Comparison of ENCODE assay signal across 8 mouse cellular contexts in the genomic region with DNA sequence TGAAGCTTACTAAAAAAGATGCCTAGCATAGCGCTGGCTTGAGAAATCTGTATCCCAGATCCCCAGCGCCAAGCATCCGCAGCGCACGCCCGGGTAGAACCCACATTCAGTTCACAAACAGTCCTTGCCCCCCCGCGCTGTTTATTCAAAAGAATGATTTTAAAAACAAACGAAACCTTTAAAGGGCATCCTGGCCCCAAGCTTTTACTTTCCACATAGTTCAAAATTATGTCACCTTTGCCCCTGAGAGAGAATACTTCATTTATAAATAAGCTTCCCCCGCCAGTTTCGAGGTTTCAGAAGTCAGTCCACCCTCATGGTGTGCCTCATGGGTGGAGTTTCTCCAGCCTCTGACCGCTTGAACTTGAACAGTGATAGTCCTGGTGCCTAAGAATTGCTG. TPM values are rescaled to one million over a fixed set of nuclear protein-coding genes. Genes with fewer than 3 reads are reported as not detected.
A peak's percentile ranks its signal among the peaks of the same experiment; 100 is the strongest.
DNase-seq lines count a peak whose midpoint lies in the region; ATAC-seq and TF ChIP-seq lines count a peak whose summit lies in the region.

No protein-coding gene starts in this region.

- H3K27me3 ChIP-seq in spleen, adult 2 months (ENCODE audit: control insufficient read depth, insufficient read depth, low read length): no peaks in the 10 kb centered on the region
- no peaks in the 10 kb centered on the region; the same call in 1 of the 2 replicates for H3K27me3 ChIP-seq in forebrain, embryonic 15.5 days
- no peaks in the 10 kb centered on the region for H3K27me3 ChIP-seq in limb, embryonic 13.5 days
- H3K27me3 ChIP-seq in neural tube, embryonic 15.5 days (replicated peaks): peaks cover 7% of the 10 kb centered on the region; the same call in 1 of the 2 replicates

- TF ChIP-seq CTCF in spleen, adult 2 months (IDR thresholded peaks at IDR 0.05; ENCODE audit: extremely low read depth, insufficient read depth, insufficient read length, insufficient replicate concordance): no peak

- H3K27ac ChIP-seq in spleen, adult 2 months (ENCODE audit: insufficient read depth, low read length): peak overlapping the region; percentile 85
- H3K27ac ChIP-seq in forebrain, embryonic 15.5 days (replicated peaks): no peak overlapping the region
- no peak overlapping the region for H3K27ac ChIP-seq in limb, embryonic 13.5 days
- no peak overlapping the region for H3K27ac ChIP-seq in neural tube, embryonic 15.5 days (replicated peaks)

- WGBS in spleen, adult 2 months: 25% methylated on average over 12 of the region's 12 CpGs
- WGBS in forebrain, embryonic 15.5 days: 20% methylated on average over 12 of the region's 12 CpGs
- 12% methylated on average over 12 of the region's 12 CpGs for WGBS in limb, embryonic 13.5 days
- WGBS in neural tube, embryonic 15.5 days: 19% methylated on average over 12 of the region's 12 CpGs

- peaks cover 6% of the 10 kb centered on the region; the same call in 1 of the 2 replicates for H3K4me1 ChIP-seq in spleen, adult 2 months (ENCODE audit: control insufficient read depth, insufficient read depth, insufficient read length)
- H3K4me1 ChIP-seq in forebrain, embryonic 15.5 days: peaks cover 15% of the 10 kb centered on the region
- peaks cover 14% of the 10 kb centered on the region for H3K4me1 ChIP-seq in limb, embryonic 13.5 days
- H3K4me1 ChIP-seq in neural tube, embryonic 15.5 days: peaks cover 16% of the 10 kb centered on the region

- no peak for DNase-seq in spleen, adult 2 months (ENCODE audit: low read depth in 1 of 2, low spot score in 2 of 2)
- DNase-seq in spleen, postnatal 4 days (ENCODE audit: low spot score in 2 of 2): no peak
- DNase-seq in cerebellum, adult 8-10 months: no peak
- DNase-seq in cerebellum, adult 9-11 months: no peak
- no peak for DNase-seq in T-cell, adult 2 months (ENCODE audit: low spot score)

- no peaks in the 10 kb centered on the region for H3K9me3 ChIP-seq in forebrain, embryonic 15.5 days
- H3K9me3 ChIP-seq in limb, embryonic 13.5 days: no peaks in the 10 kb centered on the region
- no peaks in the 10 kb centered on the region for H3K9me3 ChIP-seq in neural tube, embryonic 15.5 days (replicated peaks)

- peak overlapping the region; percentile 97 for H3K4me2 ChIP-seq in forebrain, embryonic 15.5 days (replicated peaks)
- peak overlapping the region; percentile 95 for H3K4me2 ChIP-seq in limb, embryonic 13.5 days (replicated peaks)
- peak overlapping the region; percentile 99 for H3K4me2 ChIP-seq in neural tube, embryonic 15.5 days

- no peaks in the 10 kb centered on the region for H3K36me3 ChIP-seq in spleen, adult 2 months (ENCODE audit: control insufficient read depth, insufficient read depth, low read length)
- H3K36me3 ChIP-seq in forebrain, embryonic 15.5 days: no peaks in the 10 kb centered on the region
- H3K36me3 ChIP-seq in limb, embryonic 13.5 days: no peaks in the 10 kb centered on the region
- no peaks in the 10 kb centered on the region for H3K36me3 ChIP-seq in neural tube, embryonic 15.5 days

- H3K9ac ChIP-seq in forebrain, embryonic 15.5 days (replicated peaks): no peak overlapping the region
- H3K9ac ChIP-seq in limb, embryonic 13.5 days: peak overlapping the region; percentile 87
- H3K9ac ChIP-seq in neural tube, embryonic 15.5 days (replicated peaks): no peak overlapping the region

- peak overlapping the region; percentile 98 for H3K4me3 ChIP-seq in spleen, adult 2 months (ENCODE audit: extremely low read depth, insufficient read depth, insufficient read length)
- H3K4me3 ChIP-seq in forebrain, embryonic 15.5 days: peak overlapping the region; percentile 55
- peak overlapping the region; percentile 86 for H3K4me3 ChIP-seq in limb, embryonic 13.5 days
- peak overlapping the region; percentile 58 for H3K4me3 ChIP-seq in neural tube, embryonic 15.5 days (replicated peaks)

- TF ChIP-seq POLR2A in spleen, adult 2 months (IDR thresholded peaks at IDR 0.05; ENCODE audit: low read depth, low read length): no peak

- no peak for ATAC-seq in forebrain, embryonic 15.5 days (replicated peaks)
- no peak for ATAC-seq in limb, embryonic 13.5 days (ENCODE audit: low FRiP score, low read depth)
- ATAC-seq in neural tube, embryonic 15.5 days (ENCODE audit: low FRiP score): no peak

RNA-seq across cellular contexts. Expression of a gene that starts 1.6 kb away (rescaled TPM):
- polyA plus RNA-seq in spleen, adult 2 months (2012; rRNA removed): 15.4 and 16.6 TPM in 2 replicates
- polyA plus RNA-seq in forebrain, embryonic 15.5 days (2015; fragmentation: Nextera tagmentation; extraction: Ambion mirVana): 5.1 and 5.9 TPM in 2 replicates
- polyA plus RNA-seq in limb, embryonic 13.5 days (2015; fragmentation: Nextera tagmentation; extraction: Ambion mirVana): 22.2 and 23.7 TPM in 2 replicates
- 5.3 and 8.9 TPM in 2 replicates for polyA plus RNA-seq in neural tube, embryonic 15.5 days (2015; fragmentation: Nextera tagmentation; extraction: Ambion mirVana)
